Mouse (Mus musculus): Measurements from ENCODE around the gene Cep72.

GRCm38 (mm10) chr13:74039926-74040325 is 22.2 kb downstream of the Cep72 start:
- TF ChIP-seq EP300 (IDR thresholded peaks at IDR 0.05; ENCODE audit: low read depth): no peak
- TF ChIP-seq CTCF (IDR thresholded peaks at IDR 0.05; ENCODE audit: low read depth): no peak
